ENCODE assay signal across 8 mouse cellular contexts in the genomic region with DNA sequence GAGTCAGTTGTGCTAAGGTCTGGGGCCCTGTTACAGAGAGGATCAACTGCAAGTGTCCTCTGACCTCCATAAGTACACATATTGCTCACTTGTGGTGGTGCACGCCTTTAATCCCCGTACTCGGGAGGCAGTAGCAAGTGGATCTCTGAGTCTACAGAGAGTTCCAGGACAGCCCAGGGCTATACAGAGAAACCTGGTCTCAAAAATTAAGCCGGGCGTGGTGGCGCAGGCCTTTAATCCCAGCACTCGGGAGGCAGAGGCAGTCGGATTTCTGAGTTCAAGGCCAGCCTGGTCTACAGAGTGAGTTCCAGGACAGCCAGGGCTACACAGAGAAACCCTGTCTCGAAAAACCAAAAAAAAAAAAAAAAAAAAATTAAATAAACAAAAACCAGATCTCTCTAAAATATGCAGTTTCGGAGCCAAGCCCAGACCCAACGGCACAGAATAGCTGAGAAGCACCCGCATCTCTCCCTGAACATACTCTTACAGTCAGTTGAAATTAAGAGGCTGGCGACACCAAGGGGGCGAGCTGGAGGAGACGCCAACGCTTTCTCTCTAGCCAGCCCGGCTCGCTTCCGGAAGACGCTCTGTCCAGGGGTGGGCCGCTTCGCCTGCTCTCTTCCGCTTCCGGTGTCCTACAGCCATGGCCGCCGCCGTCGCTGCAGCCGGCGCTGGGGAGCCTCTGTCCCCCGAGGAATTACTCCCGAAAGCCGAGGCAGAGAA. TPM values are rescaled to one million over a fixed set of nuclear protein-coding genes. Genes with fewer than 3 reads are reported as not detected.
DNase-seq lines count a peak whose midpoint lies in the region; ATAC-seq lines count a peak whose summit lies in the region.

A gene (plus strand): TSS at position 613 of the 723 bp plus-strand sequence.

- H3K4me1 ChIP-seq in hindbrain, embryonic 13.5 days (replicated peaks), result peaks cover 7% of the 10 kb centered on the region

- H3K4me2 ChIP-seq in hindbrain, embryonic 13.5 days, result peak within 1 kb of the TSS; percentile 78

- H3K36me3 ChIP-seq in hindbrain, embryonic 13.5 days, result peaks cover 60% of the 10 kb centered on the region

- H3K27ac ChIP-seq in hindbrain, embryonic 13.5 days, result peak within 1 kb of the TSS; percentile 44; the same call in 1 of the 2 replicates

- DNase-seq in NIH3T3 (ENCODE audit: low read depth), result peak; percentile 95
- DNase-seq in cerebellum, postnatal 10 days, result peak; percentile 92 to 95
- DNase-seq in frontal cortex, postnatal 14 days (ENCODE audit: low spot score in 2 of 2), result peak; percentile 81 to 82
- DNase-seq in layer of hippocampus, postnatal 36 days, result peak; percentile 88 to 90
- peak; percentile 94 for DNase-seq in lung, postnatal 36 days
- DNase-seq in retina, postnatal 1 day, result peak; percentile 97
- peak; percentile 68 to 82 for DNase-seq in urinary bladder, adult 18-20 months (ENCODE audit: low spot score in 2 of 2)

- no peaks in the 10 kb centered on the region for H3K27me3 ChIP-seq in hindbrain, embryonic 13.5 days

- ATAC-seq in hindbrain, embryonic 13.5 days (ENCODE audit: low FRiP score), result peak; percentile 97

- H3K4me3 ChIP-seq in hindbrain, embryonic 13.5 days, result peak within 1 kb of the TSS; percentile 93

- peak within 1 kb of the TSS; percentile 86 for H3K9ac ChIP-seq in hindbrain, embryonic 13.5 days

- no peaks in the 10 kb centered on the region for H3K9me3 ChIP-seq in hindbrain, embryonic 13.5 days

- 20% methylated on average over 33 of the region's 33 CpGs for WGBS in hindbrain, embryonic 13.5 days

RNA-seq across cellular contexts. Expression of the gene that starts here (rescaled TPM):
- 246 and 253 TPM in 2 replicates for polyA plus RNA-seq in hindbrain, embryonic 13.5 days (2015; fragmentation: Nextera tagmentation; extraction: Ambion mirVana)
- 100 to 1,000 TPM; 101 to 108 TPM for total RNA-seq in layer of hippocampus, postnatal 36 days (2021)

Comparison
In these comparisons a context has a peak if more than half of its experiments do, and no peak if none do; other contexts are left out.
1. Peak in every context shown above with its lines: DNase-seq, ATAC-seq, H3K4me3 ChIP-seq and H3K27ac ChIP-seq.